Mouse (Mus musculus) mouse embryonic stem cell (cell line): ENCODE results near the gene Pard3.

Experiments used
- in situ Hi-C, 2 experiments: fragments of 300-500 bp; cut with MboI; formaldehyde crosslinking; loops; 1 replicate in 1 of 2; 3 replicates in 1 of 2; pipeline ENCODE4 v1.14.3; 2019 to 2020; ENCODE audit warnings: low sequenced_read_pairs in 2 of 2, low pct_unique_long_range_greater_than_20kb in 1 of 2, mixed read lengths in 1 of 2; ENCODE audit not compliant: unreplicated experiment in 1 of 2

Pard3 gene

DNA sequence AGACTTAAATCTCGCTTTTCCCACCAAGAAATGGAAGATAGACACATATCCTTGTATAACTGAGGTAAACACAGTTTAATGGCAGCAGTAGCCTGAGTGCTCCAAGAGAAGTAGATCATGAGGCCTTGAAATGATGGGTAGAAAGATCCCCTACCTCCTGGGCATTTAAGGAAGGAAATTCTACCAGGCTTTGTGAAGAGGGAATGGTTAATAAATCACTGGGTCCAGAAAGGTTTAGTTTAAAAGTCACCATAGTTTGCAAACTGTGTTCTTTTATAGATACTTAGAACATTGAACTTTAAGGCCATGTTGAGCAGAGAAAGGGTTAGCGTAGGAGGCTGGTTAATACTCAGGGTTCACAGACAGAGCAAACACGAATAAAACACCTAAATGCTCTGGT is 187.8 kb downstream of the Pard3 start:
- in situ Hi-C loops: no loop called here

GRCm38 (mm10) chr8:127251985-127252384 is 188.3 kb downstream of the Pard3 start:
- in situ Hi-C loops: no loop called here

- in situ Hi-C loops: no loop called here
Measured at GRCm38 (mm10) chr8:127254625-127255024, 190.9 kb downstream of the Pard3 start.

GRCm38 (mm10) chr8:127257086-127257485 is 193.4 kb downstream of the Pard3 start:
- in situ Hi-C loops: no loop called here

DNA sequence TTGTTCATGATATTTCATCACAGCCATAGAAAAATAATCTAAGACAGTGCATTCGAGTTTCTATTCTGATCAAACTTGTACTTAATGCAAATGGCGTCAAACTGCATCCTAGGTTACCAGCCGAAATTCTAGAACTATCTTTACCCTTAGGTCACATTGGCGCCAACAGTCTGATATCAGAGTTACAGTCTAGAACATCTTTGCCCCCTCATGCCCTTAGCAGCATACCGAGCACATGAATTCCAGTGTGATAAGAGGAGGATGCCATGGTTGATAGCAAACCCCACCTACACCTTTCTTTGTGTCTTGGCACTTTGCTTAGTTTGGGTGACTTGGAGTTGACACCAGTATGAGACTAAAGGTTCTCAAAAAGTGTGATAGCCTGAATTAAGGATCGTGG is 197.4 kb downstream of the Pard3 start:
- in situ Hi-C loops: no loop called here

DNA sequence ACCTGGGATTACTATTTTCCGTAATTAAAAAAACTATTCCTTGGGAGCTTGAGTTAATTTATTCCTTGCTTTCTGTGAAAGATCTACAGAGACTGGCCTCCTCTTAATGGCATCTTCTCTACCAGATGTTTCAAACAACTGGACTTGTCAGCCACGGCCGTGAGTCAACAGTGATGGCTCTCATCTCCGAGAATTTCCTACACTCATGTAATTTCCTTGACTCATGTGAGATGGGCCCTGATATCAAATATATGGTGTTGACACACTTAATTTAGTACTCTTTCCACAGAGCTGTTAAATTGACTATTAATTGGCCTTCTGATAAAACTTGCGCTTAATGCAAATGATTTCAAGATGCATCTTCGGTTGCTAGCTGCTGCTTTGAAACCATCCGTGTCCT is 198.3 kb downstream of the Pard3 start:
- in situ Hi-C loops: no loop called here

DNA sequence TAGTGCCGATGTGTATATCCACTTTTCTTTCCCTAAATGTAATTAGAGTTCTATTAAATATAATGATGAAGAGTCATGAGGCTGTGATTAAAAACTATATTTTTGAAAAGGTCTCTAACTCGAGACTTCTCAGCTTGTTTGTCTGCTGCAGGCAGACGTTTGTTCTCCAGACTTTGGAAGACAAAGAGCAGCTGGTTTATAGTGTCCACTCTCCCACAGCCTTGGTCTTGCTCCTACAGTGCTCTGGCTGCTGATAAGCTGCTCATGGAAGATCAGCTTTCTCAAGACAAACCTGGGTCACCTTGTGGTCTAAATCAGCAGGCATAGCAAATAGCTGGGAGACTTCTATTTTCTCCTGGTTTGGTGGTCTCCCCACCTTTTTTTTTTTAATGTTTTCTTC is 198.7 kb downstream of the Pard3 start:
- in situ Hi-C loops: no loop called here

DNA sequence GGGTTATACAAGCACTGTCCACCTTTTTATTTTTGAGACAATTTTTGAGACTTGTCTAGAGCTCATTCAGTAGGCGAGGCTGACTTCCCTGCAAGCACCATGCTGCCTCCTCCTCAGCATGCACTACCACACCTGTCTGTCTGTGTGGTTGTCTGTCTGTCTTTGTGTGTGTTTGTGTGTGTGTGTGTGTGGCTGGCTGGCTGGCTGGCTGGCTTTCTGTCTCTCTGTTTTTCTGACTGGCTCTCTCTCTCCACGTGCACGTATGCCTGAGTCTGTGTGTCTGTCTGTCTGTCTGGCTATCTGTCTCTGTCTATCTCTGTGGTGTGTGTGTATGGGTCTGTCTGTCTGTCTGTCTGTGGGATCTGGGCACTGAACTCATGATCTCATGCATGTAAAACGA is 199.2 kb downstream of the Pard3 start:
- in situ Hi-C loops: no loop called here

DNA sequence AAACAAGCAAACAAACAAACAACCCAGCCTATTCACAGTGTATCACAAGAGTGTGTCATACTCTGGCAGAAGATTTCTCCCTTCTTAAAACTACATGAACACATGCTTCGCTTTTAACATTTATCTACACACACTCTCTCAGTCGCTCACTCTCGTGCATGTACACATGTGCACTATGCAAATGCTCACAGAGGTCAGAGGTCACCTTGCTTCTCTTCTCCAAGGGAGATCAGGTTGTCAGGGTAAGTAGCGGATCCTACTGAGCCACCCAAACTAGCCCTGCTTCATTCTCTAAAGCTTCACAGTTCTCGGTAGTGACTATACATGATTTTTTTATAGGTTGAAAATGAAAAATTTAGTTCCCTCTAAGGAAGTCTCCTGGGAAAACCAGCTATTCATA is 199.8 kb downstream of the Pard3 start:
- in situ Hi-C loops: no loop called here

- in situ Hi-C loops: no loop called here
Measured at GRCm38 (mm10) chr8:127264691-127265470, 201.2 kb downstream of the Pard3 start.

GRCm38 (mm10) chr8:127266777-127267176 is 203.1 kb downstream of the Pard3 start:
- in situ Hi-C loops: no loop called here

DNA sequence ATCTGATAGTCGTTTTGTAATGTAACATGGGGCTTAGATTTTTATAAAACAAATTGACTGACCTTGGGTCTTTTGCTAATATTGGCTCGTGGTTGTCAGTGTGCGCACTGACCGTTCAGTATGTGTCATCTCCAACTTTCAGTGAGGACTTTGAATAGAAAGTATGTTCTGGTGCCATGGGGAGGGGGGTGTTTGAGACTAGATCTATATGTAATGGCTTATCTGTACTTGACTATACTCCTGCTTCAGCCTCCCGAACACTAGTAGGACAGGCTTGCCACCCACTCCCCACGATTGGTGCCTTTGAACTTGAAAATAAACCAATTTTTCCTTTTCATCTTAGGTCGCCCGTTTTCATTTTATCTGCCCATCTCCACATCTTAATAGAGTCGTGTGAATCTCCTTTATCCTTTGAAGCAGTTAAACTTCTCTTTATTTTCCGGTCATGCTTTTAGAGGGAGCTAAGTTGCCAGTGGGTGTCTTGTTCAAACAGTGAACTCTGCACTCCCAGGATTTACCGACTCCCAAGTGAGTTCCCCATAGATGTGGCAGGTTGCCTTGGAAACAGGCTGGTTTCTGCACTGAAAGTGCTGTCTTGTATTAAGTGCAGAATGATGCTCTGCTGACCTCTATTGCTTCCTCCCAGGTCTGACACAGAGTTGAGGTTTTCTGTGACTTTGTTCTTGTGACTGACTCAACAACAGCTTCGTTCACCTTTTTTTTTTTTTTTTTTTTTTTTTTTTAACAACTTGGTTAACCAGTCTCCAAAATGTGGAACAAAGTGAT is 204.7 kb downstream of the Pard3 start:
- in situ Hi-C loops: no loop called here

DNA sequence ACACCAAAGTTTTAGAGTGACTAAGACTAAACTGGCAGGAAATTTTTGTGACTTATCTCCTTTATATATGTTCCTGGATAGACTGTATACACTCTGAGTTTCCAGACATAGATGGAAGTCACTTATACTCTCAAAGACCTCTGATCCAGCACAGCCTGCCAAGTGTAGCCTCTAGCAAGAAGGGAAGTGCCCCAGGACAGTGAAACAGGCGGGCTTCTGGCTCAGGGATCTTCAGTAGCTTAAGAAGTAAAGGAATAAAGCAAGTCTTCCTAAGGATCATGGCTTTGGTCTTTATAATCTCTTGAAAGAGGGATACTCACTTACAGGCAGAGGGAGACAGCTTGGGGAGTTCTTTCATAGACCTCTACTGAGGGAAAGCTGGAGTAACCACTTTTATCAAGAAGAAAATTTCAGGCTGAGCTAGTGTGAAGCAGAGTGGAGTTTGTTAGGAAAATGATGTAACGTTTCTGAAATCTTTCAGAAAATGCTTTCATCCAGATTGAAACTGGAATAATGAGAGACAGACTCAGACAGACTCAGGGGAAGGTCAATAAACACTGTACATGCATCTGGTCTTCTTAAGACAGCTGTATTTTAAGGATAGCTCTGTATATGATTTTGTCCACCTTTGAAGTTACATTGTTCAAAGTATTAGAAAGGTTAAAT is 205.5 kb downstream of the Pard3 start:
- in situ Hi-C loops: no loop called here

GRCm38 (mm10) chr8:127271186-127271585 is 207.5 kb downstream of the Pard3 start:
- in situ Hi-C loops: no loop called here

DNA sequence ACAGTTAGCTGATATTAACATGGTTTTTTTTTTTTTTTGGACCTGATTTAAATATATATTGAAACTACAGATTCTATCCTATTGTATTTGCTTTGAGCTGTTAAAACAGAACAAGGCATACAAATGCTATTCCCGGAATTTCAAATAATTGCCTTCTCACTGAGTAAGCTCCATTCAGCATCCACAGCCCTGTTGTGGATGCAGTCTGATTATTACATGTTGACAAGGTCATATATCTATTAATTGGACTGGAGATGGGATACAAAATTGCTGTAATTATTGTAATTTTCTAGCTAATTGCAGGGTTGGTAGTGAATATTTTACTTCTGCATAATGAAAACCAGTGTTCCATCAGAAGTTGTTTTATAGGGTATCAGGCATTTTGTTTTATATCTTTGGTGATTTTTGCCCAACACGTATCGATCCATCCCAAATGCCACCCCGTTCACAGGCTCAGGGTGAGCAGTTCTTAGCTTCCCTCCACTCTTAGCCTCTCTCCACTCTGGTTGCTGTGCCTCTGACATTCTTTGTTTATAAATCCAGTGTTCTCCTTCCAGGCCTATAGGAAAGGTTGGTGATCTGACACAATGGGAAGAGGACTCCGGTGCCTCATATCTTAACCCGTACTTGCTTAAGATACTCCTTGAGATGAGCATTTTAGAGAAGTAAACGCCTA is 216.7 kb downstream of the Pard3 start:
- in situ Hi-C loops: loop anchor here in 1 of 2 experiments (25.0 kb wide), 1 partner anchor 293 kb away; no protein-coding TSS in a partner anchor

- in situ Hi-C loops: loop anchor here in 1 of 2 experiments (25.0 kb wide), 1 partner anchor 294 kb away; no protein-coding TSS in a partner anchor
Measured at GRCm38 (mm10) chr8:127281035-127281434, 217.3 kb downstream of the Pard3 start.

DNA sequence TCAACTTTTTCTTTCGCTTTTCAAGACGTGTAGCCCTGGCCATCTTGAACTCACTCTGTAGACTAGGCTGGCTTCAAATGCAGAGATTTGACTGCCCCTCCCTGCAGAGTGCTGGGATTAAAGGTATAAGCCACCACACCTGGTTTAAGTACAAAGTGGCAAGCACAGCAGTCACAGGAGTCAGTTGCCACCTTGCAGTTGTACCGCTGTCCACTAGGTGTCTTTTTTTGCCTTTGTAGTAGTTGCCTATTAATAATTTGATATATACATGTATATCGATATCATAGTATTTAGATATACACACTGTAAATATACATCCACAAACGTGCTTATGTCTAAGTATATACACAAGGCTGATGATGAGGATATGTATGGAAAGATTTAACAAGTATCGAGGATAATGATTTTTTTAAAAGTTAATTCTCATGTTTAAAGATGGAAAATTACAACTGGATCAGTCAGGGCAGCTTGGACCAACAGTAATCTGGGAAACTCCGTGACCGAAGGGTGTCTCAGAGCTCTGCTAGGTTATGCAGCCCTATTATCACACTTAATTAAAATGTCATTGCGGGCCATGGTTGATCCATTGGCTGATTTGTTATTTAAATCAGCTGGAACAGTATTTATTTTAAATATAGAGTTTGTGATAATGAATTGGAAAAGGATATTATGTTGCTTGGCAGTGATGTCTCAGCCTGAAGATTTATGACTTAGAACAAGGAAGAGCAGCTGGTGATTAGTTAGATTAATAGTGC is 220.9 kb downstream of the Pard3 start:
- in situ Hi-C loops: loop anchor here in 1 of 2 experiments (25.0 kb wide), 1 partner anchor 297 kb away; no protein-coding TSS in a partner anchor

DNA sequence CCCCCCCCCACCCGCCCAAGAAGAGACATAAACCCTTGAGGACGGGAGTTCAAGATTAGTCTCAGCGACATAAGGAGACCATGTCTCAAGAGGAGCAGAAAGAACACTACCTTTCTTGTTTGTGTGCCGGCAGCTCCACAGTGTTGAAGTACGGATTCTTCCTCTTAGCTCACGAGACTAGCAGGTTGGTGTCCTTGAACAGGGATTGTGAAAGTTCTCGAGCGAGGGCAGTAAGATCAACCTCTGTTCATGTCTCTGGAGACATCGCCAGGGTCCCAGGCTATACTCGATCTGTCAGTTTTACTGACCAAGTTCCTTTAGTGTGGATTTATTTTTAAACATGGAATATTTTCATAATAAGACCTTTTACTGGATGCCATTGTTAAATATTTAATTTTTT is 224.1 kb downstream of the Pard3 start:
- in situ Hi-C loops: loop anchor here in 1 of 2 experiments (25.0 kb wide), 1 partner anchor 301 kb away; no protein-coding TSS in a partner anchor
